Mouse (Mus musculus) small intestine, adult 2 months (tissue): ENCODE results near the gene Pepd.

ENCODE experiments used
- CTCF ChIP-seq: fragments of 200-500 bp; IDR thresholded peaks from 2 replicates; pipeline ENCODE4 v1.5.1; 2012; ENCODE audit warnings: low read depth, mild to moderate bottlenecking, control low read depth, inconsistent platforms, low read length, moderate library complexity, mixed read lengths; ENCODE audit not compliant: insufficient replicate concordance, insufficient read length; ENCODE audit errors: extremely low read depth
- POLR2A ChIP-seq: fragments of 200-500 bp; IDR thresholded peaks from 2 replicates; pipeline ENCODE4 v1.6.1; 2012; ENCODE audit warnings: low read depth, mild to moderate bottlenecking, control low read depth, inconsistent platforms, low read length, moderate library complexity

DNA sequence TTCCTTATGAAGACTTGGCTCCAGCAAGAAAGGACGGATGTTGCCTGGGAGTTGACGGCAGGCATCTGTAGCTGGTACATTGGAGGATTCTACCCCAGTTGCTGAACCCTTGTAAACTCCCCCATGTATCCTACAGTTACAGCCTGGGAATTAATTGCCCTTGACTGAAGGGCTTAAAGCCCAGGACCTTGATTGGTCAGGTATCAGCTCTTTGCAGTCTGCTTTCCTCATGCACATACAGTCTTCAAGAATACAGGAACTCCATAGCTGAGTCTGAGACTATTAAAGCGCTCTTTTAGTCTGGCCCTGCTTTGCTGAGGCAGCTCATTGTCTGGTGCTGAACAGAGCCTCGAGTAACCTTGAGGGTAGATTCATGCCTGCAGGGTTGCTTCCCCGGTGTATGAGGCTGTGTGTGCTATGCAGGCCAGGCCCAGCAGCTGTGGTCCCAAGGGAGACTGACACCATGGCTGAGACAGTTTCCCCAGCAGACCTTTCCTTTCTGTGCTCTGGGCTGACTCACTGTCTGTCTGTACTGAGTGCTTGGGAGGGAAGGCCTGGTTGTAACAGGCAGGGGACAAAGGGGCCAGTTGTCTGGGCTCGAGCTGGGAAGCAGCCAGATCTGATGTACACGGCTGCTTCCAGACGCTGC is 17.6 kb downstream of the Pepd start:
- TF ChIP-seq POLR2A (no peak), CTCF (no peak)
